Mouse (Mus musculus) myocyte (in vitro differentiated cells): Measurements from ENCODE around the gene Gm49395.

ENCODE experiments used
- E2F4 ChIP-seq: IDR thresholded peaks from one replicate; pipeline ENCODE4 v1.6.1; 2011; ENCODE audit warnings: mild to moderate bottlenecking, control low read depth, moderate library complexity; ENCODE audit not compliant: insufficient read depth
- MYOD1 ChIP-seq, 3 experiments: IDR thresholded peaks; one replicate each; pipeline ENCODE4 v1.6.1; 2011; ENCODE audit warnings: control low read depth in 2 of 3, low read depth in 2 of 3, mild to moderate bottlenecking in 2 of 3, moderate library complexity in 1 of 3; ENCODE audit not compliant: insufficient read length in 2 of 3, control insufficient read depth in 1 of 3
- POLR2A ChIP-seq: IDR thresholded peaks from one replicate; pipeline ENCODE4 v1.6.1; 2011; ENCODE audit warnings: low read depth, mild to moderate bottlenecking, control low read depth, moderate library complexity; ENCODE audit not compliant: insufficient read length
- POLR2AphosphoS2 ChIP-seq: IDR thresholded peaks from one replicate; pipeline ENCODE4 v1.6.1; 2011; ENCODE audit warnings: low read depth, control low read depth; ENCODE audit not compliant: insufficient read length
- USF1 ChIP-seq: IDR thresholded peaks from one replicate; pipeline ENCODE4 v1.6.1; 2011; ENCODE audit warnings: low read depth, mild to moderate bottlenecking, control low read depth, moderate library complexity

- TF ChIP-seq POLR2A (no peak), USF1 (no peak), E2F4 (no peak), MYOD1 (IDR thresholded peaks at IDR 0.05; ENCODE audit: control insufficient read depth in 1 of 3, insufficient read length in 2 of 3, low read depth in 2 of 3) (no peak), POLR2AphosphoS2 (no peak)
Measured at GRCm38 (mm10) chr13:115082339-115082738, 19.4 kb downstream of the Gm49395 start.
